In the genomic region with DNA sequence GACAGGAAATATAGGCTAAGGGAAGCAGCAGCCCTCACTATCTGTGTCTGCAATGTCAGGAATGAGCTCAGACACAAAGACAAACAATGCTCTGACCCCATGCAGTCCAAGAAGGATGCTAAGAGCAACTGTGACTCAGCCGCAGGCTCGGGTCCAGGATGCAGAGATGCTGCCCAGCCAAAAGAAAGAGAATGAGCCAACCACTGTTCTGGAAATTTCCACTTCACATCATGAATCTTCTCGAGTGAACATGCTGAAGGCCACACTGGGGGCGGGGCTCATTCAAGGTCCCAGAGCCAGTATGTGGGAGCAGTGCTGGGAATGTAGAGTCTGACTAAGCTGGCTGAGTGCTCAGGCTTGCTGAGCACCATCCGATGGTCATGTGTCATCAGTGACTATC, we compare ENCODE assay signal across 10 mouse cellular contexts. TPM values are rescaled to one million over a fixed set of nuclear protein-coding genes. Genes with fewer than 3 reads are reported as not detected.
DNase-seq lines count a peak whose midpoint lies in the region; ATAC-seq lines count a peak whose summit lies in the region.
"Had no signal": no experiment of that assay in that cellular context is flagged by ENCODE, and none has a peak within 500 bp of the region (broad histone marks: within the 10 kb centered on the region; RNA-seq: fewer than 3 reads in every experiment).

No protein-coding gene starts in this region.

- no peaks in the 10 kb centered on the region for H3K9me3 ChIP-seq in hindbrain, embryonic 16.5 days (ENCODE audit: control insufficient read depth, low read length)
- H3K9me3 ChIP-seq: hindbrain, embryonic 15.5 days; midbrain, embryonic 12.5 days had no signal

- peak; percentile 72 for DNase-seq in MN1 (ENCODE audit: low spot score)
- peak; percentile 89 for DNase-seq in adrenal gland, postnatal 10 days
- DNase-seq in gastrocnemius, postnatal 25 days: peak; percentile 87
- DNase-seq in kidney, adult 11 months: peak; percentile 79
- peak; percentile 69 for DNase-seq in lung, postnatal 25 days (ENCODE audit: low spot score)
- DNase-seq in spleen, postnatal 10 days (ENCODE audit: low spot score in 2 of 2): no peak
- no peak for DNase-seq in B cell, adult 2 months

- no peaks in the 10 kb centered on the region for H3K36me3 ChIP-seq in hindbrain, embryonic 16.5 days (ENCODE audit: control insufficient read depth, insufficient read depth, low read length)
- H3K36me3 ChIP-seq: hindbrain, embryonic 15.5 days; midbrain, embryonic 12.5 days had no signal

- no peak overlapping the region for H3K27ac ChIP-seq in hindbrain, embryonic 16.5 days (ENCODE audit: low read depth, low read length)
- H3K27ac ChIP-seq: hindbrain, embryonic 15.5 days; midbrain, embryonic 12.5 days had no signal

- H3K4me2 ChIP-seq in hindbrain, embryonic 16.5 days (ENCODE audit: low read length): no peak overlapping the region
- H3K4me2 ChIP-seq: hindbrain, embryonic 15.5 days; midbrain, embryonic 12.5 days had no signal

- no peak overlapping the region for H3K4me3 ChIP-seq in hindbrain, embryonic 16.5 days (ENCODE audit: low read length)
- H3K4me3 ChIP-seq: hindbrain, embryonic 15.5 days; midbrain, embryonic 12.5 days had no signal

- H3K9ac ChIP-seq in hindbrain, embryonic 16.5 days (ENCODE audit: low read depth, low read length): no peak overlapping the region
- H3K9ac ChIP-seq: hindbrain, embryonic 15.5 days; midbrain, embryonic 12.5 days had no signal

- H3K27me3 ChIP-seq in hindbrain, embryonic 16.5 days (replicated peaks; ENCODE audit: control insufficient read depth, insufficient read depth, low read length): no peaks in the 10 kb centered on the region
- H3K27me3 ChIP-seq: hindbrain, embryonic 15.5 days; midbrain, embryonic 12.5 days had no signal

- H3K4me1 ChIP-seq in hindbrain, embryonic 16.5 days (ENCODE audit: control insufficient read depth, insufficient read depth, low read depth, low read length): peaks cover 6% of the 10 kb centered on the region; the same call in 1 of the 2 replicates

- ATAC-seq in hindbrain, embryonic 16.5 days: no peak

- 67% methylated on average over 5 of the region's 5 CpGs for WGBS in hindbrain, embryonic 16.5 days

RNA-seq across cellular contexts. Expression of gene Coro2b, which starts 23.2 kb away (rescaled TPM):
- 10 to 100 TPM; 18.1 to 22.3 TPM for total RNA-seq in adrenal gland, postnatal 10 days (2021)
- total RNA-seq in gastrocnemius, postnatal 25 days (2021): 1 to 10 TPM; 5.1 to 6.5 TPM
- polyA plus RNA-seq in hindbrain, embryonic 16.5 days (2015; fragmentation: Nextera tagmentation; extraction: Ambion mirVana): 37.5 and 46.2 TPM in 2 replicates

Comparison
In these comparisons a context has a peak if more than half of its experiments do, and no peak if none do; other contexts are left out.
1. DNase-seq: peak in MN1 (single experiment), adrenal gland, postnatal 10 days (single experiment), gastrocnemius, postnatal 25 days (single experiment), kidney, adult 11 months (single experiment) and lung, postnatal 25 days (single experiment); none in spleen, postnatal 10 days (0 of 2) and B cell, adult 2 months (0 of 2).